Mouse (Mus musculus) midbrain, embryonic 11.5 days (tissue): ENCODE data around the gene Cenpm. TPM values are rescaled to one million over a fixed set of nuclear protein-coding genes. Genes with fewer than 3 reads are reported as not detected.

Experiments
- ATAC-seq: fragments of 200-750 bp; cut with Nextera tagmentation; 2 replicates; pipeline ENCODE4 v1.8.0; 2017; ENCODE audit warnings: moderate TSS enrichment, moderate library complexity; ENCODE audit not compliant: low FRiP score
- DNase-seq: peaks from one replicate; pipeline ENCODE4 v3.0.0; 2015; ENCODE audit warnings: low spot score; ENCODE audit errors: missing footprints
- H3K27ac ChIP-seq: fragments of 300-500 bp; sonication (generic); 2 replicates; pipeline ENCODE4 v1.5.1; 2014; ENCODE audit warnings: low read depth, low read length
- H3K27me3 ChIP-seq: fragments of 300-500 bp; sonication (generic); 2 replicates; pipeline ENCODE4 v1.6.1; 2014; ENCODE audit warnings: mild to moderate bottlenecking, low read length, moderate library complexity, mixed read lengths; ENCODE audit not compliant: control insufficient read depth, insufficient read depth
- H3K36me3 ChIP-seq: fragments of 300-500 bp; sonication (generic); 2 replicates; pipeline ENCODE4 v1.6.1; 2014; ENCODE audit warnings: mild to moderate bottlenecking, low read length, moderate library complexity, mixed read lengths; ENCODE audit not compliant: control insufficient read depth, insufficient read depth
- H3K4me1 ChIP-seq: fragments of 300-500 bp; sonication (generic); 2 replicates; pipeline ENCODE4 v1.6.1; 2014; ENCODE audit warnings: low read length; ENCODE audit not compliant: control insufficient read depth, insufficient read depth
- H3K4me2 ChIP-seq: fragments of 300-500 bp; sonication (generic); 2 replicates; pipeline ENCODE4 v1.6.1; 2014; ENCODE audit warnings: mild to moderate bottlenecking, moderate library complexity
- H3K4me3 ChIP-seq: fragments of 300-500 bp; sonication (generic); 2 replicates; pipeline ENCODE4 v1.5.1; 2014; ENCODE audit warnings: low read depth, low read length
- H3K9ac ChIP-seq: fragments of 300-500 bp; sonication (generic); 2 replicates; pipeline ENCODE4 v1.6.1; 2014; ENCODE audit warnings: low read length
- H3K9me3 ChIP-seq: fragments of 300-500 bp; sonication (generic); 2 replicates; pipeline ENCODE4 v1.6.1; 2016; ENCODE audit warnings: low read length; ENCODE audit not compliant: control insufficient read depth
- WGBS: fragments of 180-500 bp; shearing (Covaris S2); extraction: QIAGEN DNeasy Blood & Tissue Kit; methylation state at CpG from one replicate; pipeline ENCODE4 v1.1.7; 2014; 5-methylcytosine and 5-hydroxymethylcytosine counted together
- polyA plus RNA-seq: library from polyadenylated mRNA; unstranded; fragments of >200 nt; fragmentation: Nextera tagmentation; extraction: Ambion mirVana; gene quantifications from 2 replicates; pipeline ENCODE4 v1.2.1, GENCODE M21; 2014

The Cenpm gene
- polyA plus RNA-seq, 1 experiment from 2014 or later = 89.1 TPM

DNA sequence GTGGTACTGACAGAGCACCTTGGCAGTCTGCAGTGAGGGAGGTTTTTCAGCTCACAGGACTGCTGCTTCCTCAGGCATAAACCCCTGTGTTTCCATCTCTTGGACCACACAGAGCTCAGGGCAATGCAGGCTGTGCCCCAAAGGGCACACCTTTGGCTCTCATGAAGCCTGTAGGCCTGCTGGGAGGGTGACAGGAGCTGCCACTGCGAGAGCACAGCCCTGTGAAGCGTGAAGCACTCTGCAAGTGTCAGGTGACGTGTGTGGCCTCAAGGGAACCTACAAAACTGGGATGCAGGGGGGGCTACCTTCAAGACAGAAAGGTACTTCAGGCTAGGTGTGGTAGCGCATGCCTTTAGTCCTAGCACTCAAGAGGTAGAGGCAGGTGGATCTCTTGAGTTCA lies 11.9 kb downstream of the Cenpm start:
- H3K27me3 ChIP-seq = no peaks in the 10 kb centered on the region
- ATAC-seq (no peak), DNase-seq (no peak)
- no peak overlapping the region for H3K9ac ChIP-seq
- no peak overlapping the region for H3K4me3 ChIP-seq
- no peak overlapping the region for H3K4me2 ChIP-seq
- peaks cover 2% of the 10 kb centered on the region; the same call in 1 of the 2 replicates for H3K36me3 ChIP-seq
- no peaks in the 10 kb centered on the region for H3K4me1 ChIP-seq
- H3K9me3 ChIP-seq = no peaks in the 10 kb centered on the region
- H3K27ac ChIP-seq = no peak overlapping the region
- 67% methylated on average over 4 of the region's 4 CpGs for WGBS

DNA sequence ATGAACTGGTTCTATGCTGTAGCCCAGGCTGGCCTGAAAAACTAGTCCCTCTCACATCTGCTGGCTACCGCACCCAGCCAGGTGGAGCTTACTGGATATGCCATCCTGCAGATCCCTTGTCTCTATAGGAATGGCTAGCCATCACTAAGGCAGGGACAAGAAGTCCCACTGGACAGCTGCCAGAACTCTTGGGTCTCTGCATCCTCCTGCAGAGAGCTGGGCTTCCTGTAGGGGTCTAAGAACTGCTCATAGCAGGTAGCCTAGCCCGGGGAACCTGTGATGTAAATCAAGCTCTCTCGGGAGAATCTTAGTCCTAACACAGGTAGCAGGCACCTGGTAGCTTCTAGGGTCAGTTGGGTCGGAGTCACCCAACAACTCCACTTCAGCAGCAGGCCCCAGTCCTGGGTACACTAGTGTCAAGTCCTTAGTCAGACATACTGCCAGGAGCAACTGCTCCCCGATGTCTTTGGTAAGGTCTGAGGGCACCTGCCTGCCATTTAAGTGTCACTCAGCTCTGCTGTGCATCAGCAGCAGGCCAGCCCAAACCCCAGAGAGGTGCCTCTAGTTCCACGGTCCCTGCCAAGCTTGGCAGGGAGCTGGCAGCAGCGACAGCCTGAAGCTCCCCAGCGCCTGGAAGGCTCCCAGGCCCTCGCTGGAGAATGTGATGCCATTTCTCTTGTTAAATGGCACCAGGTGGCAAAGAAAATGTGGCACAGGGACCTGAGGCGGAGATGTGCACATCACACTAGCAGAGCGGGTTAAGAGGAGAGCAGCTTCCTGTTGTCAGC lies 12.8 kb downstream of the Cenpm start:
- H3K36me3 ChIP-seq = peaks cover 2% of the 10 kb centered on the region; the same call in 1 of the 2 replicates
- DNase-seq (no peak), ATAC-seq (no peak)
- H3K4me2 ChIP-seq = no peak overlapping the region
- 70% methylated on average over 11 of the region's 11 CpGs for WGBS
- no peaks in the 10 kb centered on the region for H3K27me3 ChIP-seq
- H3K27ac ChIP-seq = no peak overlapping the region
- H3K9ac ChIP-seq = no peak overlapping the region
- no peaks in the 10 kb centered on the region for H3K4me1 ChIP-seq
- no peak overlapping the region for H3K4me3 ChIP-seq
- H3K9me3 ChIP-seq = no peaks in the 10 kb centered on the region

DNA sequence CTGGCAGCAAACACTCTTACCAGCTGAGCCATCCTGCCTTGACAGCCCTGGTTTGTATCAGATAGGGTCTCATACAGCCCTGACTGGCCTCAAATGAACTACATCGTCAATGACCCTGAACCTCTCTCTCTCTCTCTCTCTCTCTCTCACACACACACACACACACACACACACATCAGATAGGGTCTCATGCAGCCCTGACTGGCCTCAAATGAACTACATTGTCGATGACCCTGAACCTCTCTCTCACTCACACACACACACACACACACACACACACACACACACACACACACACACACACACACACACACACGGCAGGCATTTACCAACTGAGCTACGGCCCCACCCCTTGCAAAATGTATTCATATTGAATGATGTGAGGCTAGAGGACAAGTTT lies 13.4 kb downstream of the Cenpm start:
- Histone ChIP-seq H3K27me3 (no peaks in the 10 kb centered on the region), H3K4me2 (no peak overlapping the region), H3K4me3 (no peak overlapping the region), H3K4me1 (no peaks in the 10 kb centered on the region), H3K27ac (no peak overlapping the region), H3K9ac (no peak overlapping the region), H3K36me3 (peaks cover 2% of the 10 kb centered on the region; the same call in 1 of the 2 replicates), H3K9me3 (no peaks in the 10 kb centered on the region)
- ATAC-seq (no peak), DNase-seq (no peak)
- WGBS = 83% methylated on average over 4 of the region's 4 CpGs

DNA sequence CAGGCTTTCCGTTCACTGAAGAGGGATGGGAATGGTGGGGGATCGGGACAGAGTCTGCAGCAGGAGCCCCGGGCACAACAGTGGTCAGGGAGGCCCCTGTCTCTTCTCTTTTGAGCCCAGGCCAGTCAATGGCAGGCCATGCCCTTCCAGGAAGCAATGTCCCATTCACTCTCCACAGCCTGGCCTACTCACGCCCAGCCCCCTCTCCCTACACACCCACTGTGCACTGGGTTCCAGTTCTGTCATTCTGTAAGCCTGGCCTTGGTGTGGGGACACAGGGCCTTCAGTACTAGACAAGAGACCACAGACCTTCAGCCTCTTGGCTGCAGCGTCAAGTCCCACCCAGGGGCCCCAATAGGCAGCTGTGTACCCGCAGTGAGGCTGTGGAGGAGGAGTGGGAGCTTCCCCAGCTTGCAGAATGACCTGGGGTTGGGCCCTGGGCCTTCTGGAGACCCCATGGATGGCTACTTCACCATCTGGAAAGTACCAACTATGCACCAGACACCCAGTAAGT lies 14.4 kb downstream of the Cenpm start:
- Histone ChIP-seq H3K27ac (no peak overlapping the region), H3K36me3 (peaks cover 2% of the 10 kb centered on the region; the same call in 1 of the 2 replicates), H3K9me3 (no peaks in the 10 kb centered on the region), H3K4me3 (no peak overlapping the region), H3K27me3 (peaks cover 2% of the 10 kb centered on the region), H3K4me2 (no peak overlapping the region), H3K9ac (peak overlapping the region; percentile 14; the same call in 1 of the 2 replicates), H3K4me1 (no peaks in the 10 kb centered on the region)
- 70% methylated on average over 6 of the region's 6 CpGs for WGBS
- ATAC-seq (no peak), DNase-seq (no peak)

DNA sequence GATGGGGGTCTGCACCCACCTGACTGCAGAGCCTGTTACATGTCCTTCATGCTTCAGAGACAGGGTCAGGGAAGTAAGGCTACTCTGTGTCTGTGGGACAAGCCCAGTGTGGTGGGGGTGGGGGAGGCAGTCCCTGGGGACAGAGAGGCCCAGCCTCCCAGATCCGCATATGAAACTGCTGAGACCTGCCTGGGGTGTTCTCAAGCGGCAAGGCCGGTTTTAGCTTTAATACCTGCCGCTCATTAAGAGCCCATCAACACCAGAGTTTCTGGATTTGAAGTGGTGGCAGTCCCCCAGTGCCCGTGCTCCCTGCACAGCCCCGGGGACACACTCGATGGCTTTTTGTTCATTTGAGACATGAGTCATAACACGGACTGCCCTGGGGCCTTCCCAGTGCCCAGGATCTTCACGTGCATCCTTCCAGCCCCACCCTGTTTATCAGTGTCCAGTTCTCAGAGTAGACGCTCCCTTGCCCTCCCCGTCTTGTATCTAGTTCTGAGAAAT lies 15.0 kb downstream of the Cenpm start:
- no peak overlapping the region for H3K27ac ChIP-seq

DNA sequence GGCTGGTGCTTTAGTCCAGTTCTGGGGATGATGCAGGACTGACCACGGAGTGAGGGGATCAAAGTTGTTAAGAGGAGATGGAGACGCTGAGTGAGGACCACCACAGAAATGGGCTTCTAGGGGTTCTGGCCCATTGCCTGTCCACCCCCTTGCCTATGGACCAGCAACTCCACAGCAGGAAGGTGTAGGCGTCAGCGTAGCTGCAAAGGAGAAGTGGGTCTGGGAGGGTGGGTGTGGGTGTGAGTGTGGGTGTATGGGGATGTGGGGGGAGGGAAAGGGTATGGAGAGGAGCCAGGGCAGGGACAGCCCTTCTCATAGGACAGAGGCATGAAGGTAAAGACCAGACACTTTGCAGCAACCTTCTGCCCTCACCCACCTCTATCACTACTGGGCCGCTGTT lies 18.8 kb downstream of the Cenpm start:
- Histone ChIP-seq H3K4me3 (no peak overlapping the region), H3K4me1 (no peaks in the 10 kb centered on the region; the same call in 1 of the 2 replicates), H3K36me3 (no peaks in the 10 kb centered on the region), H3K27me3 (peaks cover 11% of the 10 kb centered on the region), H3K9me3 (no peaks in the 10 kb centered on the region), H3K9ac (no peak overlapping the region), H3K4me2 (no peak overlapping the region), H3K27ac (no peak overlapping the region)
- WGBS = 84% methylated on average over 5 of the region's 5 CpGs
- ATAC-seq = no peak
- no peak for DNase-seq

More for the DNA sequence above, 15.0 kb downstream of the Cenpm start:
- H3K27me3 ChIP-seq = peaks cover 6% of the 10 kb centered on the region
- peaks cover under 1% of the 10 kb centered on the region; the same call in 1 of the 2 replicates for H3K36me3 ChIP-seq
- no peaks in the 10 kb centered on the region; the same call in 1 of the 2 replicates for H3K4me1 ChIP-seq
- H3K9ac ChIP-seq = peak overlapping the region; percentile 14; the same call in 1 of the 2 replicates
- WGBS = 50% methylated on average over 11 of the region's 11 CpGs
- no peak overlapping the region for H3K4me3 ChIP-seq
- no peak overlapping the region for H3K4me2 ChIP-seq
- no peak for DNase-seq
- H3K9me3 ChIP-seq = no peaks in the 10 kb centered on the region
- no peak for ATAC-seq

DNA sequence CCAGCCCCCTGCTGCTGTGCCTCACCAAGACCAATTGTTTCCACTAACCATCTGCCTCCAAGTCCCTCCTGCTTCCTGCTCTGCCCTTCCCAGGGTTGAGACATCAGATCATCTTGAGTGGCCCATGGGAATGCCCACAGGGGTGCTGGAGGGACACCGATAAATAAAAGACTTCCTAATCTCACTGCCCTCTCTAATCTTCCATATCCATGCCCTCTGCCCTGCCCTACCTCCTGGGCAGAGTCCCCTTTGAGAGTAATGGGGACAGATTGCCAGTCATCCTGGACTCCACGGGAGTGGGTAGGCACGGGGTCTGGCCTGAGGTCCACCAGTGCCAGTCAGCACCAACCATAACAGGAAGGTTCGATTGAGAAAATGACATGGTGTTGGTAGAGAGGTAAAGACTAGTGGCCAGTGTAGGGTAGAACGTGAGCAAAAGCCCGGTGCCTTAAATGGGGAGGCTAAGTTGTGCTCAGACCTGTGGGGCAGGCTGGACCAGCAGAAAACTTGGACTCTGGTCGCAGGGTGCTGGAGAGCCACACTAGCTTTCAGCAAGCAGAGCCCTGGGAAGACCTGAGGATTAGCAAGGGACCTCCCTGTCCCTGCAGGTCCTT lies 19.8 kb downstream of the Cenpm start:
- peaks cover 11% of the 10 kb centered on the region for H3K27me3 ChIP-seq
- no peak for DNase-seq
- no peak overlapping the region for H3K27ac ChIP-seq
- peaks cover 2% of the 10 kb centered on the region for H3K4me1 ChIP-seq
- H3K36me3 ChIP-seq = no peaks in the 10 kb centered on the region
- H3K4me3 ChIP-seq = no peak overlapping the region
- no peak for ATAC-seq
- WGBS = 25% methylated on average over 7 of the region's 7 CpGs
- H3K9ac ChIP-seq = 0 out of 2 replicates have a peak overlapping the region, but pooled peaks have one; percentile 34
- no peaks in the 10 kb centered on the region for H3K9me3 ChIP-seq
- H3K4me2 ChIP-seq = peak overlapping the region; percentile 47

DNA sequence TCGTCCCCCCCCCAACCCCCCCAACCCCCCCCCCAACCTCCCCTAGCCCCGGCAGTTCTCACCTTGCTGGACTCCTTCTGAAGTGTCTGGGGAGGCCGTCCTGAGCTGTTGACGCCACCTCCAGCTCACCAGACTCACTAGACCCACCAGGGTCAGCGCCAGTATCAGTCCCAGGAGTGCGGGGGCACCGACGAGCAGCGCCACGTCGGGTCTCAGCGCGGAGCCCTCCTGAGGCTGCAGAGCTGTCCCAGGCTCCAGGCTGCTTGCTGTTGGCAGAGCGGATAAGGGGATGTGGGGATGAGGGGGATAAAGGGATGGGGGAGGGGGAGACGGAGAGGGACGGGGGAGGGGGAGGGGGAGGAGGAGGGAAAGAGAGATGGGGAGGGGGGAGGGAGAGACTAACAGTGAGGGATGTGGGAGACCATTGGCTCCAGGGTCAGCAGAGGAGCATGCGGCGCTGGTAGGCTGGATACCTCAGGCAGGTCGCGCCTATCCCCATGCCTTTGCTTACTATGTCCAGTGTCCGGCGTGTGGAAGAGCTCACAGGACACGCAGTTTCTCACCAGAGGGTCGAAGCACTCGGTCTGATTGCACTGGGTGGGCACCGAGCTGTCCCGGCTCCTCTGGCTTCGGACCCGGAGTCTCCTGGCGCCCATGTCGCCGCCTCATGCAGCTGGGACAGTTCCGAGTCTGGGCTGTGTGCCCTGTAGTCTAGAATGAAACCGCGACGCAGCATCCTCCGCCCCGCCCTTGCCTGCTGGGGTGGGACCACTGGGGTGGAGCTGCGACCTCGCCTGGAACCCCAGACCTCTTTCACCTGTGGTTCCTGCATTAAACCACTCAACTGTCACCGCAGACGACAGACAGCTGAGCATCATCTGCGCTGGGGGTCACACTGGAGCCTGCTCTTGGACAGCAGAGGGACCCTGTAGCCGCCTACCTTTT lies 20.6 kb downstream of the Cenpm start, which contains the start of gene Tnfrsf13c:
Tnfrsf13c (minus strand) TSS at position 713 of the 945 bp plus-strand sequence.
- ATAC-seq = peak; percentile 61
- Histone ChIP-seq H3K4me2 (peak within 1 kb of the TSS; percentile 47), H3K27me3 (peaks cover 11% of the 10 kb centered on the region)

More for the DNA sequence above, 20.6 kb downstream of the Cenpm start, which contains the start of gene Tnfrsf13c:
- no peaks in the 10 kb centered on the region for H3K36me3 ChIP-seq
- no peak within 1 kb of the TSS for H3K27ac ChIP-seq
- 1% methylated on average over 43 of the region's 44 CpGs for WGBS
- H3K4me1 ChIP-seq = peaks cover 3% of the 10 kb centered on the region
- peak within 1 kb of the TSS; percentile 34 for H3K9ac ChIP-seq
- peak within 1 kb of the TSS; percentile 21 for H3K4me3 ChIP-seq
- no peak for DNase-seq
- no peaks in the 10 kb centered on the region for H3K9me3 ChIP-seq
